Mouse (Mus musculus) testis, adult 2 months (tissue): ENCODE data around the gene Plppr2.

ENCODE experiments used
- CTCF ChIP-seq: fragments of 200-500 bp; IDR thresholded peaks from 2 replicates; pipeline ENCODE4 v1.5.1; 2012; ENCODE audit warnings: low read depth, mild to moderate bottlenecking, inconsistent platforms, low read length, moderate library complexity; ENCODE audit not compliant: control insufficient read depth, insufficient read depth, insufficient replicate concordance
- POLR2A ChIP-seq: fragments of 200-500 bp; IDR thresholded peaks from 2 replicates; pipeline ENCODE4 v1.6.1; 2012; ENCODE audit warnings: low read depth, mild to moderate bottlenecking, inconsistent platforms, low read length, moderate library complexity; ENCODE audit not compliant: control insufficient read depth

GRCm38 (mm10) chr9:21988421-21989101, 51.7 kb downstream of the Plppr2 start:
- no peak for TF ChIP-seq CTCF
- no peak for TF ChIP-seq POLR2A
